28 mouse cellular contexts compared by ENCODE assay signal in genomic region chr1:146783259-146783658, GRCm38 (mm10).
A peak's percentile ranks its signal among the peaks of the same experiment; 100 is the strongest.
DNase-seq lines count a peak whose midpoint lies in the region; ATAC-seq and TF ChIP-seq lines count a peak whose summit lies in the region.
"Had no signal": no experiment of that assay in that cellular context is flagged by ENCODE, and none has a peak within 500 bp of the region (broad histone marks: within the 10 kb centered on the region; RNA-seq: fewer than 3 reads in every experiment).

No protein-coding gene starts in this region.

- H3K4me3 ChIP-seq in forebrain, embryonic 16.5 days (replicated peaks; ENCODE audit: low read length), result no peak overlapping the region
- H3K4me3 ChIP-seq in forebrain, embryonic 12.5 days (replicated peaks), result no peak overlapping the region
- no peak overlapping the region for H3K4me3 ChIP-seq in hindbrain, postnatal 0 days (ENCODE audit: low read length)
- no peak overlapping the region for H3K4me3 ChIP-seq in hindbrain, embryonic 14.5 days (replicated peaks; ENCODE audit: low read length)
- H3K4me3 ChIP-seq: embryonic facial prominence, embryonic 12.5 days; embryonic facial prominence, embryonic 15.5 days; forebrain, embryonic 13.5 days; hindbrain, embryonic 10.5 days; hindbrain, embryonic 13.5 days had no signal

- no peaks in the 10 kb centered on the region for H3K9me3 ChIP-seq in forebrain, embryonic 16.5 days (ENCODE audit: control insufficient read depth, low read length)
- H3K9me3 ChIP-seq in forebrain, embryonic 12.5 days, result no peaks in the 10 kb centered on the region
- no peaks in the 10 kb centered on the region for H3K9me3 ChIP-seq in hindbrain, postnatal 0 days (ENCODE audit: low read length)
- H3K9me3 ChIP-seq in hindbrain, embryonic 14.5 days (ENCODE audit: control insufficient read depth, low read length), result no peaks in the 10 kb centered on the region
- H3K9me3 ChIP-seq: embryonic facial prominence, embryonic 12.5 days; embryonic facial prominence, embryonic 15.5 days; forebrain, embryonic 13.5 days; G1E; hindbrain, embryonic 10.5 days; hindbrain, embryonic 13.5 days had no signal

- H3K4me1 ChIP-seq in forebrain, embryonic 16.5 days (replicated peaks; ENCODE audit: control insufficient read depth, insufficient read depth, low read length), result no peaks in the 10 kb centered on the region
- no peaks in the 10 kb centered on the region for H3K4me1 ChIP-seq in forebrain, embryonic 12.5 days
- no peaks in the 10 kb centered on the region for H3K4me1 ChIP-seq in hindbrain, postnatal 0 days (ENCODE audit: insufficient read depth, low read length)
- H3K4me1 ChIP-seq in hindbrain, embryonic 14.5 days (replicated peaks; ENCODE audit: control insufficient read depth, insufficient read depth, low read length), result no peaks in the 10 kb centered on the region
- H3K4me1 ChIP-seq: embryonic facial prominence, embryonic 12.5 days; embryonic facial prominence, embryonic 15.5 days; forebrain, embryonic 13.5 days; hindbrain, embryonic 10.5 days; hindbrain, embryonic 13.5 days had no signal

- no peak overlapping the region for H3K27ac ChIP-seq in forebrain, embryonic 16.5 days (ENCODE audit: low read length)
- no peak overlapping the region for H3K27ac ChIP-seq in forebrain, embryonic 12.5 days
- no peak overlapping the region for H3K27ac ChIP-seq in hindbrain, postnatal 0 days
- no peak overlapping the region for H3K27ac ChIP-seq in hindbrain, embryonic 14.5 days
- H3K27ac ChIP-seq: embryonic facial prominence, embryonic 12.5 days; embryonic facial prominence, embryonic 15.5 days; forebrain, embryonic 13.5 days; hindbrain, embryonic 10.5 days; hindbrain, embryonic 13.5 days had no signal

- WGBS in forebrain, embryonic 16.5 days, result 43% methylated on average over 4 of the region's 4 CpGs
- 69% methylated on average over 4 of the region's 4 CpGs for WGBS in forebrain, embryonic 12.5 days
- WGBS in hindbrain, postnatal 0 days, result 66% methylated on average over 4 of the region's 4 CpGs
- WGBS in hindbrain, embryonic 14.5 days, result 57% methylated on average over 4 of the region's 4 CpGs

- no peak overlapping the region for H3K9ac ChIP-seq in forebrain, embryonic 16.5 days (replicated peaks; ENCODE audit: low read depth, low read length)
- H3K9ac ChIP-seq in forebrain, embryonic 12.5 days, result no peak overlapping the region
- no peak overlapping the region for H3K9ac ChIP-seq in hindbrain, postnatal 0 days (replicated peaks; ENCODE audit: low read length)
- H3K9ac ChIP-seq in hindbrain, embryonic 14.5 days, result no peak overlapping the region
- H3K9ac ChIP-seq: embryonic facial prominence, embryonic 12.5 days; embryonic facial prominence, embryonic 15.5 days; forebrain, embryonic 13.5 days; hindbrain, embryonic 13.5 days had no signal

- no peaks in the 10 kb centered on the region for H3K27me3 ChIP-seq in forebrain, embryonic 16.5 days (replicated peaks; ENCODE audit: control insufficient read depth, insufficient read depth, low read length)
- no peaks in the 10 kb centered on the region for H3K27me3 ChIP-seq in forebrain, embryonic 12.5 days
- no peaks in the 10 kb centered on the region for H3K27me3 ChIP-seq in hindbrain, postnatal 0 days (ENCODE audit: insufficient read depth, low read length)
- H3K27me3 ChIP-seq in hindbrain, embryonic 14.5 days (ENCODE audit: control insufficient read depth, insufficient read depth, low read length), result no peaks in the 10 kb centered on the region
- H3K27me3 ChIP-seq: CH12.LX; embryonic facial prominence, embryonic 12.5 days; embryonic facial prominence, embryonic 15.5 days; forebrain, embryonic 13.5 days; hindbrain, embryonic 13.5 days; Patski had no signal

- intact Hi-C loops in heart, postnatal 14 days (cut with DNase I), result no loop called here

- DNase-seq in hindbrain, postnatal 0 days (ENCODE audit: low spot score), result peak; percentile 8
- no peak for DNase-seq in hindbrain, embryonic 14.5 days (ENCODE audit: low spot score)
- DNase-seq in brain, adult 2 months (ENCODE audit: low read depth, low spot score), result peak; percentile 30
- DNase-seq in brain, embryonic 18.5 days (ENCODE audit: low read depth, low spot score), result peak; percentile 32
- no peak for DNase-seq in testis, postnatal 10 days (ENCODE audit: low spot score)
- no peak for DNase-seq in heart, postnatal 14 days
- DNase-seq: adrenal gland, postnatal 10 days; adrenal gland, postnatal 36 days; B cell, adult 2 months; cerebellum, adult 18-20 months; cerebellum, adult 9-10 months; cerebellum, postnatal 14 days; gastrocnemius, postnatal 10 days; heart, adult 11 months; heart, postnatal 36 days; kidney, adult 2 months had no signal

- ATAC-seq in forebrain, embryonic 16.5 days, result peak; percentile 43; the same call in 1 of the 2 replicates
- no peak for ATAC-seq in forebrain, embryonic 12.5 days (ENCODE audit: low FRiP score)
- no peak for ATAC-seq in hindbrain, postnatal 0 days
- ATAC-seq in hindbrain, embryonic 14.5 days (ENCODE audit: low FRiP score), result no peak
- ATAC-seq: forebrain, embryonic 13.5 days; intestine, postnatal 0 days; Patski had no signal

- no peaks in the 10 kb centered on the region for H3K36me3 ChIP-seq in forebrain, embryonic 16.5 days (ENCODE audit: control insufficient read depth, insufficient read depth)
- H3K36me3 ChIP-seq in forebrain, embryonic 12.5 days (replicated peaks), result no peaks in the 10 kb centered on the region
- no peaks in the 10 kb centered on the region for H3K36me3 ChIP-seq in hindbrain, postnatal 0 days (ENCODE audit: insufficient read depth, low read length)
- H3K36me3 ChIP-seq in hindbrain, embryonic 14.5 days (replicated peaks; ENCODE audit: control insufficient read depth, insufficient read depth), result no peaks in the 10 kb centered on the region
- H3K36me3 ChIP-seq: embryonic facial prominence, embryonic 12.5 days; embryonic facial prominence, embryonic 15.5 days; G1E; hindbrain, embryonic 10.5 days; hindbrain, embryonic 13.5 days had no signal

- no peak for TF ChIP-seq CTCF in hindbrain, postnatal 0 days (IDR thresholded peaks at IDR 0.05; ENCODE audit: low read depth)

- H3K4me2 ChIP-seq in forebrain, embryonic 16.5 days (ENCODE audit: low read length), result no peak overlapping the region
- H3K4me2 ChIP-seq in forebrain, embryonic 12.5 days, result no peak overlapping the region
- H3K4me2 ChIP-seq in hindbrain, postnatal 0 days (ENCODE audit: low read depth, low read length), result no peak overlapping the region
- H3K4me2 ChIP-seq in hindbrain, embryonic 14.5 days (replicated peaks), result no peak overlapping the region
- H3K4me2 ChIP-seq: embryonic facial prominence, embryonic 12.5 days; embryonic facial prominence, embryonic 15.5 days; forebrain, embryonic 13.5 days; heart, embryonic 11.5 days; hindbrain, embryonic 13.5 days had no signal

Comparison
In these comparisons a context has a peak if more than half of its experiments do, and no peak if none do; other contexts are left out.
1. DNase-seq: peak in hindbrain, postnatal 0 days (single experiment), brain, adult 2 months (single experiment) and brain, embryonic 18.5 days (single experiment); none in hindbrain, embryonic 14.5 days (single experiment), testis, postnatal 10 days (single experiment) and heart, postnatal 14 days (0 of 2).